8 mouse cellular contexts compared by ENCODE assay signal in genomic region chr8:120276051-120276890, GRCm38 (mm10). TPM values are rescaled to one million over a fixed set of nuclear protein-coding genes. Genes with fewer than 3 reads are reported as not detected.
DNase-seq lines count a peak whose midpoint lies in the region; ATAC-seq and TF ChIP-seq lines count a peak whose summit lies in the region.

No protein-coding gene starts in this region.

- H3K4me2 ChIP-seq in forebrain, embryonic 16.5 days (ENCODE audit: low read length) = peak overlapping the region; percentile 70
- H3K4me2 ChIP-seq in hindbrain, embryonic 11.5 days (replicated peaks; ENCODE audit: low read depth, low read length) = peak overlapping the region; percentile 65
- H3K4me2 ChIP-seq in limb, embryonic 13.5 days (replicated peaks) = peak overlapping the region; percentile 70
- H3K4me2 ChIP-seq in midbrain, embryonic 14.5 days (ENCODE audit: low read length) = peak overlapping the region; percentile 61

- H3K4me1 ChIP-seq in G1E (ENCODE audit: insufficient read depth, low read depth, low read length) = no peaks in the 10 kb centered on the region
- H3K4me1 ChIP-seq in forebrain, embryonic 16.5 days (replicated peaks; ENCODE audit: control insufficient read depth, insufficient read depth, low read length) = peaks cover 25% of the 10 kb centered on the region
- H3K4me1 ChIP-seq in hindbrain, embryonic 11.5 days (replicated peaks; ENCODE audit: control insufficient read depth, insufficient read depth, low read length) = peaks cover 20% of the 10 kb centered on the region
- peaks cover 87% of the 10 kb centered on the region for H3K4me1 ChIP-seq in limb, embryonic 13.5 days
- peaks cover 20% of the 10 kb centered on the region for H3K4me1 ChIP-seq in midbrain, embryonic 14.5 days (ENCODE audit: control insufficient read depth, insufficient read depth, low read length)

- H3K36me3 ChIP-seq in G1E (replicated peaks) = no peaks in the 10 kb centered on the region
- H3K36me3 ChIP-seq in forebrain, embryonic 16.5 days (ENCODE audit: control insufficient read depth, insufficient read depth) = no peaks in the 10 kb centered on the region
- H3K36me3 ChIP-seq in hindbrain, embryonic 11.5 days (ENCODE audit: control insufficient read depth, insufficient read depth, low read length) = no peaks in the 10 kb centered on the region
- H3K36me3 ChIP-seq in limb, embryonic 13.5 days = no peaks in the 10 kb centered on the region
- H3K36me3 ChIP-seq in midbrain, embryonic 14.5 days (ENCODE audit: control insufficient read depth, insufficient read depth, low read length) = no peaks in the 10 kb centered on the region
- H3K36me3 ChIP-seq in splenic B cell, adult 2 months (ENCODE audit: control insufficient read depth, insufficient read depth, low read length, poor library complexity, severe bottlenecking) = no peaks in the 10 kb centered on the region

- peaks cover 6% of the 10 kb centered on the region for H3K9me3 ChIP-seq in G1E (replicated peaks)
- no peaks in the 10 kb centered on the region for H3K9me3 ChIP-seq in forebrain, embryonic 16.5 days (ENCODE audit: control insufficient read depth, low read length)
- no peaks in the 10 kb centered on the region for H3K9me3 ChIP-seq in hindbrain, embryonic 11.5 days (ENCODE audit: control insufficient read depth, low read length)
- no peaks in the 10 kb centered on the region for H3K9me3 ChIP-seq in limb, embryonic 13.5 days
- no peaks in the 10 kb centered on the region for H3K9me3 ChIP-seq in midbrain, embryonic 14.5 days (ENCODE audit: control insufficient read depth, low read length)

- peak overlapping the region; percentile 54 for H3K9ac ChIP-seq in forebrain, embryonic 16.5 days (replicated peaks; ENCODE audit: low read depth, low read length)
- peak overlapping the region; percentile 49 for H3K9ac ChIP-seq in hindbrain, embryonic 11.5 days (ENCODE audit: low read depth, low read length)
- H3K9ac ChIP-seq in limb, embryonic 13.5 days = peak overlapping the region; percentile 46; the same call in 1 of the 2 replicates
- peak overlapping the region; percentile 38 for H3K9ac ChIP-seq in midbrain, embryonic 14.5 days (replicated peaks; ENCODE audit: low read length)

- H3K27me3 ChIP-seq in G1E (ENCODE audit: insufficient read depth, low read length) = peaks cover 30% of the 10 kb centered on the region; the same call in 1 of the 2 replicates
- no peaks in the 10 kb centered on the region for H3K27me3 ChIP-seq in forebrain, embryonic 16.5 days (replicated peaks; ENCODE audit: control insufficient read depth, insufficient read depth, low read length)
- no peaks in the 10 kb centered on the region; the same call in 1 of the 2 replicates for H3K27me3 ChIP-seq in hindbrain, embryonic 11.5 days (ENCODE audit: control insufficient read depth, insufficient read depth, low read length)
- no peaks in the 10 kb centered on the region for H3K27me3 ChIP-seq in limb, embryonic 13.5 days
- H3K27me3 ChIP-seq in midbrain, embryonic 14.5 days (ENCODE audit: control insufficient read depth, insufficient read depth, low read length) = no peaks in the 10 kb centered on the region; the same call in 1 of the 2 replicates
- no peaks in the 10 kb centered on the region for H3K27me3 ChIP-seq in splenic B cell, adult 2 months (ENCODE audit: control insufficient read depth, insufficient read depth, low read length, poor library complexity, severe bottlenecking)

- DNase-seq in G1E (ENCODE audit: low spot score) = no peak
- peak; percentile 85 for DNase-seq in brain, adult 2 months (ENCODE audit: low read depth, low spot score)
- peak; percentile 92 for DNase-seq in hindbrain, embryonic 11.5 days (ENCODE audit: low spot score)
- peak; percentile 85 for DNase-seq in midbrain, embryonic 14.5 days
- DNase-seq in splenic B cell, adult 2 months (ENCODE audit: low read depth, low spot score) = peak; percentile 84
- no peak for DNase-seq in layer of hippocampus, postnatal 25 days (ENCODE audit: extremely low spot score in 1 of 2, low spot score in 1 of 2)

- ATAC-seq in G1E (ENCODE audit: extremely low read depth, insufficient number of reproducible peaks, low FRiP score, poor library complexity, severe bottlenecking) = peak; percentile 57; the same call in 1 of the 2 replicates
- ATAC-seq in forebrain, embryonic 16.5 days = peak; percentile 63
- peak; percentile 86 for ATAC-seq in hindbrain, embryonic 11.5 days (ENCODE audit: low FRiP score)
- peak; percentile 88 for ATAC-seq in limb, embryonic 13.5 days (ENCODE audit: low FRiP score, low read depth)
- peak; percentile 78 for ATAC-seq in midbrain, embryonic 14.5 days (ENCODE audit: low FRiP score, low TSS enrichment)

- H3K4me3 ChIP-seq in G1E (ENCODE audit: low read depth, low read length) = no peak overlapping the region; the same call in 1 of the 2 replicates
- peak overlapping the region; percentile 37 for H3K4me3 ChIP-seq in forebrain, embryonic 16.5 days (replicated peaks; ENCODE audit: low read length)
- peak overlapping the region; percentile 27 for H3K4me3 ChIP-seq in hindbrain, embryonic 11.5 days (ENCODE audit: low read depth, low read length)
- H3K4me3 ChIP-seq in limb, embryonic 13.5 days = peak overlapping the region; percentile 36
- peak overlapping the region; percentile 29 for H3K4me3 ChIP-seq in midbrain, embryonic 14.5 days (replicated peaks; ENCODE audit: low read depth, low read length)

- H3K27ac ChIP-seq in forebrain, embryonic 16.5 days (ENCODE audit: low read length) = peak overlapping the region; percentile 24; the same call in 1 of the 2 replicates
- H3K27ac ChIP-seq in hindbrain, embryonic 11.5 days (ENCODE audit: low read depth, low read length) = peak overlapping the region; percentile 92
- peak overlapping the region; percentile 96 for H3K27ac ChIP-seq in limb, embryonic 13.5 days
- peak overlapping the region; percentile 79 for H3K27ac ChIP-seq in midbrain, embryonic 14.5 days (replicated peaks; ENCODE audit: low read depth, low read length)

- no peak for TF ChIP-seq CTCF in G1E (IDR thresholded peaks at IDR 0.05; ENCODE audit: low read depth, low read length)

- 1% methylated on average over 49 of the region's 49 CpGs for WGBS in forebrain, embryonic 16.5 days
- under 1% methylated on average over 49 of the region's 49 CpGs for WGBS in hindbrain, embryonic 11.5 days
- under 1% methylated on average over 49 of the region's 49 CpGs for WGBS in limb, embryonic 13.5 days
- 1% methylated on average over 49 of the region's 49 CpGs for WGBS in midbrain, embryonic 14.5 days

RNA-seq across cellular contexts. Expression of gene Gse1, which starts 48.0 kb away (rescaled TPM):
- total RNA-seq in G1E (2014; fragmentation: Nextera tagmentation) = 48.4 and 51.8 TPM in 2 replicates
- total RNA-seq in G1E (2017) = 6.3 and 6.4 TPM in 2 replicates
- polyA plus RNA-seq in G1E (2012) = 106 and 110 TPM in 2 replicates
- 26.9 and 34.9 TPM in 2 replicates for polyA plus RNA-seq in forebrain, embryonic 16.5 days (2015; fragmentation: Nextera tagmentation; extraction: Ambion mirVana)
- 16.5 and 17.8 TPM in 2 replicates for polyA plus RNA-seq in hindbrain, embryonic 11.5 days (2014; fragmentation: Nextera tagmentation; extraction: Ambion mirVana)
- polyA plus RNA-seq in limb, embryonic 13.5 days (2015; fragmentation: Nextera tagmentation; extraction: Ambion mirVana) = 6.9 and 7.1 TPM in 2 replicates
- 28.6 and 29.0 TPM in 2 replicates for polyA plus RNA-seq in midbrain, embryonic 14.5 days (2014; fragmentation: Nextera tagmentation; extraction: Ambion mirVana)
- 100 to 1,000 TPM; 121 to 145 TPM for total RNA-seq in layer of hippocampus, postnatal 25 days (2021)

Comparison
In these comparisons a context has a peak if more than half of its experiments do, and no peak if none do; other contexts are left out.
1. DNase-seq: peak in brain, adult 2 months (single experiment), hindbrain, embryonic 11.5 days (single experiment), midbrain, embryonic 14.5 days (single experiment) and splenic B cell, adult 2 months (single experiment); none in G1E (single experiment) and layer of hippocampus, postnatal 25 days (0 of 2).
2. H3K27ac ChIP-seq: peak in every context shown above with its lines; median percentile 96 in limb, embryonic 13.5 days; 92 in hindbrain, embryonic 11.5 days; 79 in midbrain, embryonic 14.5 days; 24 in forebrain, embryonic 16.5 days.
3. Peak in every context shown above with its lines, with median percentiles within 50 percentile points of each other: ATAC-seq, H3K4me2 ChIP-seq and H3K9ac ChIP-seq.